Mouse (Mus musculus): ENCODE measurements around the gene Slc22a23. TPM values are rescaled to one million over a fixed set of nuclear protein-coding genes. Genes with fewer than 3 reads are reported as not detected.

The Slc22a23 gene
- polyA plus RNA-seq, 1 experiment from 2014 or later, result 5.6 TPM

DNA sequence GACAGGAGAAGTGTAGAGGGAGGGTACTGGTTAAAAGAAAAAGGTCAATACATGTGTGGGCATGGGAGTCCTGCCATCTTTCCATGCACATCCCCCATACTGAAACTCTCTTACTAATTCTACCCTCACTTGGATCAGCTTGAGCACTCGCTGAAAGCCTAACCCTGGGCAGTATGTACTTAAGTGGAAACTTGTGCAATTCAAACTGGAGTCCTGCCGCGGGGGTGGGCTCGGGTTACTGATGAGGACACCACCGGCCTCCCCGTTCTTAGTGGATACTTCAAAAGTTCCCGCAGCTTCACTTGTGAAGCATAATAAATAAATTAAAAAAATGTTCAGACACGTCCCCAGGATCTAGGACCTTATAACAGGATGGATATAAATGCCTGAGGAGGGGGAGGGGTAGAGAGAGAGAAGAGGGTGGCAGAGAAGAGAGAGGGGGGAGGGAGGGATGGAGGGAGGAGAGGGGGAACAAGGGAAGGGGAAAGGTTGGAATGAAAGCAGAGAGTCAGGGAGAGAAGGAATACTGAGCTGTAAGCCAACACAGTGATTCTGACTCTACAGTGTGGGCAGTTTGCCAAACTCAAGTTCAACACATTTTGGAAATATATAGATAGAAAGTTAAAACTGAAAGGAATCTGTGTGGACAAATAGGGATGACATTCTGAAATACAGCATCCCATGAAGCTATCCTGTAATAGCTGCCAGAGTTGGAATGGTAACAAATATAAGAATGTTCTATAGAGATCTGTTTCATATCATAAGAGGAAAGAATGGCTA lies 72.5 kb downstream of the Slc22a23 start:
- WGBS, result 13% methylated on average over 8 of the region's 8 CpGs
- H3K9ac ChIP-seq, result no peak overlapping the region
- no peaks in the 10 kb centered on the region for H3K9me3 ChIP-seq
- H3K4me3 ChIP-seq, result no peak overlapping the region
- H3K36me3 ChIP-seq, result no peaks in the 10 kb centered on the region
- peak; percentile 44; the same call in 1 of the 2 replicates for ATAC-seq (ENCODE audit: insufficient number of reproducible peaks, low FRiP score, low TSS enrichment, low read depth)
- H3K4me2 ChIP-seq, result 0 out of 2 replicates have a peak overlapping the region, but pooled peaks have one; percentile 8
- peaks cover 13% of the 10 kb centered on the region for H3K4me1 ChIP-seq
- H3K27me3 ChIP-seq, result no peaks in the 10 kb centered on the region
- no peak overlapping the region for H3K27ac ChIP-seq

GRCm38 (mm10) chr13:34271665-34272064 lies 73.3 kb downstream of the Slc22a23 start:
- H3K27ac ChIP-seq, result no peak overlapping the region
- WGBS, result 72% methylated on average over 2 of the region's 2 CpGs
- H3K36me3 ChIP-seq, result no peaks in the 10 kb centered on the region
- H3K9me3 ChIP-seq, result no peaks in the 10 kb centered on the region
- no peak overlapping the region for H3K4me3 ChIP-seq
- no peak overlapping the region for H3K9ac ChIP-seq
- no peak overlapping the region for H3K4me2 ChIP-seq
- ATAC-seq (ENCODE audit: insufficient number of reproducible peaks, low FRiP score, low TSS enrichment, low read depth), result no peak
- H3K27me3 ChIP-seq, result no peaks in the 10 kb centered on the region
- H3K4me1 ChIP-seq, result peaks cover 13% of the 10 kb centered on the region

- Histone ChIP-seq H3K4me1 (peaks cover 13% of the 10 kb centered on the region), H3K4me2 (no peak overlapping the region), H3K9me3 (no peaks in the 10 kb centered on the region), H3K4me3 (no peak overlapping the region), H3K27ac (no peak overlapping the region), H3K36me3 (no peaks in the 10 kb centered on the region), H3K9ac (no peak overlapping the region), H3K27me3 (no peaks in the 10 kb centered on the region)
- WGBS, result 86% methylated on average over 5 of the region's 5 CpGs
- no peak for ATAC-seq (ENCODE audit: insufficient number of reproducible peaks, low FRiP score, low TSS enrichment, low read depth)
Measured at GRCm38 (mm10) chr13:34270886-34271602, 73.9 kb downstream of the Slc22a23 start.

DNA sequence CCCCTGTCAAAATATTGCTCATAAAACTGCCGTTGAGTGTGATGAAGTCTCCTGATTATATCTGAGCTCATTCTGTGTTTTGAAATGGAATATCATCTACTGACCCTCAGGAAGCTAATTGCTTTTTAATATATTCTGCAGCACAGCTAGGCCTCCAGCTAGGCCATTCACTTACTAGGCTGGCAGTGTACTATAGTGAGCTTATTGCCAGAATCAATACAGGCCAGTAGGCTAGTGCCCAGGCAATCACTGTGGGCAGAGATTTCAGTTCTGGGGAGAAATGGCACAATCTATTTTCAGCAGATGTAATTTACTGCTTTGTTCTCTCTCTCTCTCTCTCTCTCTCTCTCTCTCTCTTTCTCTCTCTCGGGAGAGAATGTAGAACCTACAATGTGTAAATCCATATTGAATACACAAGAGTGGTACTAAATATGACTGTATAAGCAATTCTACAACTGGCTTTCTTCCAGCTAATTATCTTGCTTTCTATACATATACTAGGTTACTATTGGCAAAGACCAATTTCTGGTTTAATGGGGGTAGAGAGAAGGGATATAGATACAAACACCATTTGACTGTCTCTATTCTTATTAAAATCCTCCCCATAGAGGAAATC lies 75.5 kb downstream of the Slc22a23 start:
- no peak overlapping the region for H3K4me2 ChIP-seq
- ATAC-seq (ENCODE audit: insufficient number of reproducible peaks, low FRiP score, low TSS enrichment, low read depth), result no peak
- H3K27ac ChIP-seq, result no peak overlapping the region
- 65% methylated on average over 2 of the region's 2 CpGs for WGBS
- peaks cover 13% of the 10 kb centered on the region for H3K4me1 ChIP-seq
- H3K27me3 ChIP-seq, result no peaks in the 10 kb centered on the region
- no peak overlapping the region for H3K4me3 ChIP-seq
- no peak overlapping the region for H3K9ac ChIP-seq
- no peaks in the 10 kb centered on the region for H3K9me3 ChIP-seq
- H3K36me3 ChIP-seq, result no peaks in the 10 kb centered on the region

- ATAC-seq (ENCODE audit: insufficient number of reproducible peaks, low FRiP score, low TSS enrichment, low read depth), result no peak
- Histone ChIP-seq H3K9me3 (no peaks in the 10 kb centered on the region), H3K4me2 (no peak overlapping the region), H3K27me3 (no peaks in the 10 kb centered on the region), H3K27ac (no peak overlapping the region), H3K4me3 (no peak overlapping the region), H3K4me1 (peaks cover 7% of the 10 kb centered on the region), H3K9ac (no peak overlapping the region), H3K36me3 (no peaks in the 10 kb centered on the region)
- WGBS, result 76% methylated on average over 8 of the region's 8 CpGs
Measured at GRCm38 (mm10) chr13:34266942-34267660, 77.9 kb downstream of the Slc22a23 start.

DNA sequence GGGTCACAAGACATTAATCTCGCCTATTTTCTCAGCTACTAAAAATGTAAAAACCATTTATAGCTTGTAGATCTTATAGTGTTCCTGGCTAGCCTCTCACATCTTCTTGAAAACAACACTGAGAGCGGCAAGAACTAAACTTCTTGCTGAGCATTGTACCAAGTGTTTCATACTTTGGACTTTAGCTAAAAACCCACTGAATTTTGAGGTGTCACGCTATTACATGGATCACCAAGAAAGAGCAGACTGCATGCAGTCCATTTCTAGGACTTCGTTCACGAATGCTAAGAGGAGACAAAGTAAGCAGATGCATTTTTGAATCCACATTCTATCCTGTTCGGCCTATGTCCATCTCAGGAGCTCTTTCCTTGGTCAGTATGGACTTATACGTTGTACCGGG lies 78.9 kb downstream of the Slc22a23 start:
- Histone ChIP-seq H3K27me3 (no peaks in the 10 kb centered on the region), H3K4me2 (no peak overlapping the region), H3K4me1 (no peaks in the 10 kb centered on the region), H3K9ac (no peak overlapping the region), H3K4me3 (no peak overlapping the region), H3K27ac (no peak overlapping the region), H3K9me3 (no peaks in the 10 kb centered on the region), H3K36me3 (no peaks in the 10 kb centered on the region)
- WGBS, result 83% methylated on average over 8 of the region's 8 CpGs
- no peak for ATAC-seq (ENCODE audit: insufficient number of reproducible peaks, low FRiP score, low TSS enrichment, low read depth)

GRCm38 (mm10) chr13:34265576-34265975 lies 79.4 kb downstream of the Slc22a23 start:
- 60% methylated on average over 5 of the region's 5 CpGs for WGBS
- Histone ChIP-seq H3K27me3 (no peaks in the 10 kb centered on the region), H3K4me1 (no peaks in the 10 kb centered on the region), H3K36me3 (no peaks in the 10 kb centered on the region), H3K9me3 (no peaks in the 10 kb centered on the region), H3K4me2 (no peak overlapping the region), H3K9ac (no peak overlapping the region), H3K27ac (no peak overlapping the region), H3K4me3 (no peak overlapping the region)
- ATAC-seq (ENCODE audit: insufficient number of reproducible peaks, low FRiP score, low TSS enrichment, low read depth), result no peak

GRCm38 (mm10) chr13:34265022-34265565 lies 79.9 kb downstream of the Slc22a23 start:
- H3K27ac ChIP-seq, result no peak overlapping the region
- 89% methylated on average over 3 of the region's 3 CpGs for whole genome bisulfite sequencing

DNA sequence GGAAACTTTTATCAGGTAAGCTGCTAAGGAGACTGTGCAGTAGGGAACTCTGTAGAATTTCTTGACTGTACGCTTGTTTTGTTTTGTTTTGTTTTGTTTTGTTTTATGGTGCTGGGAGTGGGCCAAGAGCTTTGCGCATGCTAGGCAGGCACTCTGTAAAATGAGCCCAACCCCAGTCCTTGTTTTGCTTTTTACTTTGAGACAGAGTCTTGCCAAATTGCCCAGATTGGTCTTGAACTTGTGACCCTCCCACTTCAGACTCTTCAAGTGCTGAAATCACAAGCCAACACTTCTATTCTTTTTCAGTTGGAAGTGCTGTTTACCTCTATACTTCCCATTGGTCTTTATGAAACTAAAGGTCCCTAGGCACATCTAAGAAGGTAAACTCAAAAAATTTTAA lies 80.5 kb downstream of the Slc22a23 start:
- no peak overlapping the region for H3K9ac ChIP-seq
- H3K27ac ChIP-seq, result no peak overlapping the region
- H3K9me3 ChIP-seq, result no peaks in the 10 kb centered on the region
- H3K4me1 ChIP-seq, result no peaks in the 10 kb centered on the region
- H3K4me3 ChIP-seq, result no peak overlapping the region
- no peak overlapping the region for H3K4me2 ChIP-seq
- no peak for ATAC-seq (ENCODE audit: insufficient number of reproducible peaks, low FRiP score, low TSS enrichment, low read depth)
- H3K36me3 ChIP-seq, result no peaks in the 10 kb centered on the region
- WGBS, result 80% methylated on average over 2 of the region's 2 CpGs
- H3K27me3 ChIP-seq, result no peaks in the 10 kb centered on the region

More at GRCm38 (mm10) chr13:34265022-34265565, 79.9 kb downstream of the Slc22a23 start:
- no peaks in the 10 kb centered on the region for H3K9me3 ChIP-seq
- H3K4me1 ChIP-seq, result no peaks in the 10 kb centered on the region
- no peak for ATAC-seq (ENCODE audit: insufficient number of reproducible peaks, low FRiP score, low TSS enrichment, low read depth)
- no peaks in the 10 kb centered on the region for H3K36me3 ChIP-seq
- H3K4me2 ChIP-seq, result no peak overlapping the region
- no peak overlapping the region for H3K9ac ChIP-seq
- H3K27me3 ChIP-seq, result no peaks in the 10 kb centered on the region
- H3K4me3 ChIP-seq, result no peak overlapping the region

DNA sequence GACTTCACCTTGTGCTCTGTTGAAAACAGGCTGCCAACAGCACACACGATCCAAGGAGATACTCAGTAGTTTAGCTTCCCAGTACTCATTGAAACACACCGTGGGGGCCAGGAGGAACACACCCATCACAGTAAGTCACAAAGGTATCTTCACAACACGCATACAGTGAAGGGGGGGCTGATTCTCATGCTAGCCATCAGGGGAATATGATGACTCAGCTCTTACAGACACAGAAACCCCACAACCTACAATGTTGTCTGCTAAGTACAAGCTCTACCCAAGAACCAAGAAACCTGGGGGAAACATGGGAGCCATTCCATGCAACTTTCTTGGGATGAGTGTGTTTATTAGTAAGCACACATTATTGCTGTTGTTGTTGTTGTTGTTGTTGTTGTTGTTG lies 86.2 kb downstream of the Slc22a23 start:
- Histone ChIP-seq H3K4me1 (0 out of 2 replicates have a peak, but pooled peaks cover 3% of the 10 kb centered on the region), H3K9ac (no peak overlapping the region), H3K4me3 (no peak overlapping the region), H3K27me3 (no peaks in the 10 kb centered on the region), H3K36me3 (no peaks in the 10 kb centered on the region), H3K27ac (no peak overlapping the region), H3K9me3 (no peaks in the 10 kb centered on the region), H3K4me2 (no peak overlapping the region)
- whole genome bisulfite sequencing, result 77% methylated on average over 3 of the region's 3 CpGs
- ATAC-seq (ENCODE audit: insufficient number of reproducible peaks, low FRiP score, low TSS enrichment, low read depth), result no peak

- Histone ChIP-seq H3K9ac (no peak overlapping the region), H3K9me3 (no peaks in the 10 kb centered on the region), H3K4me3 (no peak overlapping the region), H3K36me3 (no peaks in the 10 kb centered on the region), H3K4me2 (no peak overlapping the region), H3K27me3 (no peaks in the 10 kb centered on the region), H3K4me1 (0 out of 2 replicates have a peak, but pooled peaks cover 3% of the 10 kb centered on the region), H3K27ac (no peak overlapping the region)
- ATAC-seq (ENCODE audit: insufficient number of reproducible peaks, low FRiP score, low TSS enrichment, low read depth), result no peak
- 82% methylated on average over 7 of the region's 7 CpGs for WGBS
Measured at GRCm38 (mm10) chr13:34257177-34257576, 87.8 kb downstream of the Slc22a23 start.

Measured in limb, embryonic 15.5 days (tissue).